Comparison of ENCODE assay signal across 28 mouse cellular contexts in the genomic region with DNA sequence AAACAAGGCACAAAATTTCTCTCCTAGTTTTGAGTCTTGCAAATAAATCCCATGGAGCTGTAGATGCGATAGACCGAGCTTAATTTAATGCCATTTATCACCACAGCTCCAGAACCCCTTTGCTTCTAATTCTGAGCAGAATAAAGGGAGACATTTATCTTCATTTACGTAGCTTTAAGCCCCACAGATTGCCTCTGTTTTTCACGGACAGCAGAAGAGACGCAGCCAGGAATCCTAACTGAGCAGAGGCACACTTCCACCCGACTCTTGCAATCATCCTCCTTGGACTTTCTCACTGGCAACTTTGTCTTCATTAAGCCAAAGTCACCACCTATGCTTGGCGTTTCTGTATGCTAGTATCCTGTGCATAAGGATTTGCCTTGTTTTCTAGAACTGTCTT.
DNase-seq lines count a peak whose midpoint lies in the region; ATAC-seq and TF ChIP-seq lines count a peak whose summit lies in the region.
"Had no signal": no experiment of that assay in that cellular context is flagged by ENCODE, and none has a peak within 500 bp of the region (broad histone marks: within the 10 kb centered on the region; RNA-seq: fewer than 3 reads in every experiment).

No protein-coding gene starts in this region.

- H3K4me1 ChIP-seq in midbrain, postnatal 0 days (ENCODE audit: insufficient read depth, low read length): no peaks in the 10 kb centered on the region
- no peaks in the 10 kb centered on the region for H3K4me1 ChIP-seq in midbrain, embryonic 16.5 days (ENCODE audit: control insufficient read depth, insufficient read depth, low read length)
- H3K4me1 ChIP-seq in hindbrain, embryonic 15.5 days (replicated peaks): no peaks in the 10 kb centered on the region
- 0 out of 2 replicates have a peak, but pooled peaks cover 3% of the 10 kb centered on the region for H3K4me1 ChIP-seq in neural tube, embryonic 14.5 days (ENCODE audit: control insufficient read depth, insufficient read depth, low read length)
- H3K4me1 ChIP-seq in stomach, postnatal 0 days (replicated peaks; ENCODE audit: control insufficient read depth, insufficient read depth): no peaks in the 10 kb centered on the region
- H3K4me1 ChIP-seq in forebrain, postnatal 0 days (ENCODE audit: insufficient read depth): no peaks in the 10 kb centered on the region
- H3K4me1 ChIP-seq: forebrain, embryonic 10.5 days; limb, embryonic 12.5 days; liver, embryonic 15.5 days had no signal

- peak; percentile 3 for DNase-seq in midbrain, postnatal 0 days (ENCODE audit: low spot score)
- no peak for DNase-seq in stomach, postnatal 0 days (ENCODE audit: low spot score)
- no peak for DNase-seq in left cerebral cortex, adult 18-20 months (ENCODE audit: low spot score in 2 of 2)
- DNase-seq in forebrain, postnatal 0 days: no peak
- DNase-seq: adrenal gland, postnatal 14 days; cerebellum, adult 11 months; cerebellum, adult 9-10 months; cerebellum, postnatal 36 days; gastrocnemius, postnatal 36 days; heart, adult 18-20 months; heart, postnatal 4 days; kidney, adult 2 months; kidney, postnatal 4 days; lung, embryonic 14.5 days; lung, postnatal 14 days; midbrain, embryonic 14.5 days; right cerebral cortex, adult 18-20 months; spleen, adult 18-20 months; thymus, postnatal 14 days had no signal

- no peaks in the 10 kb centered on the region for H3K36me3 ChIP-seq in midbrain, postnatal 0 days (ENCODE audit: insufficient read depth, low read length)
- H3K36me3 ChIP-seq in midbrain, embryonic 16.5 days (ENCODE audit: control insufficient read depth, insufficient read depth, low read length): no peaks in the 10 kb centered on the region
- no peaks in the 10 kb centered on the region for H3K36me3 ChIP-seq in hindbrain, embryonic 15.5 days
- H3K36me3 ChIP-seq in neural tube, embryonic 14.5 days (ENCODE audit: control insufficient read depth, insufficient read depth, low read length): no peaks in the 10 kb centered on the region
- H3K36me3 ChIP-seq in stomach, postnatal 0 days (ENCODE audit: control insufficient read depth, insufficient read depth, low read length): no peaks in the 10 kb centered on the region
- no peaks in the 10 kb centered on the region for H3K36me3 ChIP-seq in forebrain, postnatal 0 days (ENCODE audit: insufficient read depth)
- H3K36me3 ChIP-seq: forebrain, embryonic 10.5 days; limb, embryonic 12.5 days; liver, embryonic 15.5 days had no signal

- no peak for ATAC-seq in midbrain, postnatal 0 days (ENCODE audit: low FRiP score)
- ATAC-seq in midbrain, embryonic 16.5 days: no peak
- peak; percentile 68; the same call in 1 of the 2 replicates for ATAC-seq in hindbrain, embryonic 15.5 days (ENCODE audit: low FRiP score, low read depth)
- peak; percentile 34; the same call in 1 of the 2 replicates for ATAC-seq in neural tube, embryonic 14.5 days (ENCODE audit: low read depth)
- ATAC-seq in stomach, postnatal 0 days (ENCODE audit: low FRiP score, low TSS enrichment): no peak
- ATAC-seq in erythroid progenitor cell, adult 5-6 weeks (replicated peaks; ENCODE audit: low FRiP score, poor library complexity, severe bottlenecking): no peak
- no peak for ATAC-seq in forebrain, postnatal 0 days
- ATAC-seq: Patski had no signal

- no peak for TF ChIP-seq EP300 in stomach, postnatal 0 days (optimal IDR thresholded peaks at IDR 0.05)

- 62% methylated on average over 7 of the region's 7 CpGs for WGBS in midbrain, postnatal 0 days
- WGBS in midbrain, embryonic 16.5 days: 69% methylated on average over 7 of the region's 7 CpGs
- WGBS in hindbrain, embryonic 15.5 days: 43% methylated on average over 7 of the region's 7 CpGs
- 21% methylated on average over 7 of the region's 7 CpGs for WGBS in neural tube, embryonic 14.5 days
- 38% methylated on average over 7 of the region's 7 CpGs for WGBS in stomach, postnatal 0 days
- 67% methylated on average over 7 of the region's 7 CpGs for WGBS in forebrain, postnatal 0 days

- no peak for TF ChIP-seq CTCF in midbrain, postnatal 0 days (IDR thresholded peaks at IDR 0.05)
- TF ChIP-seq CTCF in stomach, postnatal 0 days (IDR thresholded peaks at IDR 0.05; ENCODE audit: low read depth): no peak
- TF ChIP-seq CTCF in forebrain, postnatal 0 days (IDR thresholded peaks at IDR 0.05; ENCODE audit: low read depth): no peak

- no peak overlapping the region for H3K27ac ChIP-seq in midbrain, postnatal 0 days (ENCODE audit: low read depth, low read length)
- H3K27ac ChIP-seq in midbrain, embryonic 16.5 days (ENCODE audit: low read length): no peak overlapping the region
- no peak overlapping the region for H3K27ac ChIP-seq in hindbrain, embryonic 15.5 days (replicated peaks)
- no peak overlapping the region for H3K27ac ChIP-seq in neural tube, embryonic 14.5 days (ENCODE audit: low read depth, low read length)
- no peak overlapping the region for H3K27ac ChIP-seq in stomach, postnatal 0 days (replicated peaks)
- H3K27ac ChIP-seq in forebrain, postnatal 0 days (ENCODE audit: low read depth, low read length): no peak overlapping the region
- H3K27ac ChIP-seq: forebrain, embryonic 10.5 days; limb, embryonic 12.5 days; liver, embryonic 15.5 days had no signal

- no peak overlapping the region for H3K4me3 ChIP-seq in midbrain, postnatal 0 days (ENCODE audit: low read depth, low read length)
- H3K4me3 ChIP-seq in midbrain, embryonic 16.5 days (ENCODE audit: low read depth, low read length): no peak overlapping the region
- H3K4me3 ChIP-seq in hindbrain, embryonic 15.5 days: no peak overlapping the region
- no peak overlapping the region for H3K4me3 ChIP-seq in neural tube, embryonic 14.5 days (ENCODE audit: low read depth, low read length)
- no peak overlapping the region for H3K4me3 ChIP-seq in stomach, postnatal 0 days (ENCODE audit: low read depth, low read length)
- H3K4me3 ChIP-seq in forebrain, postnatal 0 days (ENCODE audit: low read depth, low read length): no peak overlapping the region
- H3K4me3 ChIP-seq: forebrain, embryonic 10.5 days; limb, embryonic 12.5 days; liver, embryonic 15.5 days had no signal

- H3K4me2 ChIP-seq in midbrain, postnatal 0 days (ENCODE audit: low read depth, low read length, poor library complexity, severe bottlenecking): no peak overlapping the region
- no peak overlapping the region for H3K4me2 ChIP-seq in midbrain, embryonic 16.5 days (ENCODE audit: low read length)
- H3K4me2 ChIP-seq in hindbrain, embryonic 15.5 days: peak overlapping the region; percentile 38
- peak overlapping the region; percentile 23; the same call in 1 of the 2 replicates for H3K4me2 ChIP-seq in neural tube, embryonic 14.5 days (ENCODE audit: low read depth, low read length)
- H3K4me2 ChIP-seq in stomach, postnatal 0 days (replicated peaks; ENCODE audit: low read depth): peak overlapping the region; percentile 23; the same call in 1 of the 2 replicates
- no peak overlapping the region for H3K4me2 ChIP-seq in forebrain, postnatal 0 days (ENCODE audit: low read depth)
- H3K4me2 ChIP-seq: heart, embryonic 11.5 days; limb, embryonic 12.5 days; liver, embryonic 15.5 days; lung, embryonic 14.5 days had no signal

- no peaks in the 10 kb centered on the region for H3K27me3 ChIP-seq in midbrain, postnatal 0 days (ENCODE audit: insufficient read depth, low read length)
- H3K27me3 ChIP-seq in midbrain, embryonic 16.5 days (ENCODE audit: control insufficient read depth, insufficient read depth, low read depth, low read length): no peaks in the 10 kb centered on the region
- no peaks in the 10 kb centered on the region for H3K27me3 ChIP-seq in hindbrain, embryonic 15.5 days
- no peaks in the 10 kb centered on the region for H3K27me3 ChIP-seq in neural tube, embryonic 14.5 days (ENCODE audit: control insufficient read depth, insufficient read depth, low read length)
- H3K27me3 ChIP-seq in stomach, postnatal 0 days (ENCODE audit: control insufficient read depth, insufficient read depth, low read length): no peaks in the 10 kb centered on the region
- no peaks in the 10 kb centered on the region for H3K27me3 ChIP-seq in forebrain, postnatal 0 days (ENCODE audit: insufficient read depth, low read length)
- H3K27me3 ChIP-seq: limb, embryonic 12.5 days; liver, embryonic 15.5 days; Patski had no signal

- H3K9me3 ChIP-seq in midbrain, postnatal 0 days (ENCODE audit: low read length): no peaks in the 10 kb centered on the region
- H3K9me3 ChIP-seq in midbrain, embryonic 16.5 days (replicated peaks; ENCODE audit: control insufficient read depth, low read length, poor library complexity, severe bottlenecking): no peaks in the 10 kb centered on the region
- no peaks in the 10 kb centered on the region for H3K9me3 ChIP-seq in hindbrain, embryonic 15.5 days
- no peaks in the 10 kb centered on the region for H3K9me3 ChIP-seq in neural tube, embryonic 14.5 days (ENCODE audit: control insufficient read depth, low read length)
- H3K9me3 ChIP-seq in stomach, postnatal 0 days (ENCODE audit: control insufficient read depth, low read length): no peaks in the 10 kb centered on the region
- H3K9me3 ChIP-seq in forebrain, postnatal 0 days (ENCODE audit: low read length): no peaks in the 10 kb centered on the region
- H3K9me3 ChIP-seq: forebrain, embryonic 10.5 days; limb, embryonic 12.5 days; liver, embryonic 15.5 days had no signal

- no peak overlapping the region for H3K9ac ChIP-seq in midbrain, postnatal 0 days (replicated peaks; ENCODE audit: low read length, poor library complexity, severe bottlenecking)
- no peak overlapping the region for H3K9ac ChIP-seq in midbrain, embryonic 16.5 days (ENCODE audit: low read depth, low read length)
- no peak overlapping the region for H3K9ac ChIP-seq in hindbrain, embryonic 15.5 days
- H3K9ac ChIP-seq in neural tube, embryonic 14.5 days (replicated peaks; ENCODE audit: low read depth, low read length): no peak overlapping the region
- H3K9ac ChIP-seq in stomach, postnatal 0 days (ENCODE audit: low read length): no peak overlapping the region
- H3K9ac ChIP-seq in forebrain, postnatal 0 days: no peak overlapping the region
- H3K9ac ChIP-seq: limb, embryonic 12.5 days; liver, embryonic 15.5 days; lung, embryonic 14.5 days had no signal

Comparison
In these comparisons a context has a peak if more than half of its experiments do, and no peak if none do; other contexts are left out.
1. ATAC-seq: peak in hindbrain, embryonic 15.5 days (single experiment) and neural tube, embryonic 14.5 days (single experiment); none in midbrain, postnatal 0 days (single experiment), midbrain, embryonic 16.5 days (single experiment), stomach, postnatal 0 days (single experiment), erythroid progenitor cell, adult 5-6 weeks (single experiment) and forebrain, postnatal 0 days (single experiment).
2. H3K4me2 ChIP-seq: peak in hindbrain, embryonic 15.5 days (single experiment), neural tube, embryonic 14.5 days (single experiment) and stomach, postnatal 0 days (single experiment); none in midbrain, postnatal 0 days (single experiment), midbrain, embryonic 16.5 days (single experiment) and forebrain, postnatal 0 days (single experiment).